Mouse (Mus musculus) left cerebral cortex, adult 8-10 months (tissue): Measurements from ENCODE around the gene Fgf11. TPM values are rescaled to one million over a fixed set of nuclear protein-coding genes. Genes with fewer than 3 reads are reported as not detected.

ENCODE experiments used
- DNase-seq, 2 experiments: peaks; one replicate each; pipeline ENCODE4 v3.0.0; 2022; ENCODE audit warnings: low spot score in 2 of 2
- total RNA-seq, 4 experiments: library from RNA; stranded (reverse); gene quantifications; 2 replicates each; pipeline ENCODE4 v1.2.4; 2022

The Fgf11 gene
- total RNA-seq: 10 to 100 TPM; 18.8 to 22.3 (median 19.7) TPM

- DNase-seq: no peak
Observed at GRCm38 (mm10) chr11:69801379-69801977, at the start of gene Fgf11. Gene Fgf11 (minus strand): TSS chr11:69801857.

DNA sequence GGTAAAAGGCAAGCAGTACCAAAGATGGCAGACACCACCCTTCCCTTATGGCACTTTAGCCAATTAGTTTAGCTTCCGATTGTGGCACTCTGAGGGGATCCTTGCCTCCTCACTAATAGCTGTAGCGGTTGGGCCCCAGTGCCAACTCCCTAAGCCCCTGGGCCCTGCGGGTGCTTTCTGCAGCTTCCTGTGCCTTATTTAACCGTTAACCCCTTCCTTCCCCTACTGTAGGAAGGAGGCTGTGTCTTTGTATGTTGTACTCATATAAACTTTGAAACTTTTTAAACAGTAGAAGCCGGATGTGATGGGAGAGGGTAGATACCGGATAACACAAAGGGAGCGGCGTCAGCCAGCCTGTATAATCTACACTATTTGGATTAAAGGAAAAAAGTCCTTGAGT is 49.1 kb upstream of the Fgf11 start:
- no peak for DNase-seq

DNA sequence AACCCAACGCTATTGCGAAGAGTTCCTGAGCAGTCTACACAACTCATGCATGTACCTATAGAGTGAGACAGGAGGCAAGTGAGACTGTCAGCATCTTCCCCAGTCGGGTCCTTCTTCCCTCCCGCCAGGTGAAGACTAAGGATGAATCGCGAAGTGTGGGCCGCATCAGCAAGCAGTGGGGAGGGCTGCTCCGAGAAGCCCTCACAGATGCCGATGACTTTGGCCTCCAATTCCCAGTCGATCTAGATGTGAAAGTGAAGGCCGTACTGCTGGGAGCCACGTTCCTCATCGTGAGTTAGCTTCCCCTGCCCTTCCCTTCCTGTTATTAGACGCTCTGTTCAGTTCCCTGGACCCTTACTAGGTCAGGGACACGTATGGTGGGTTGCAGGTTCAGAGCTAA is 48.2 kb upstream of the Fgf11 start:
- DNase-seq: no peak

DNA sequence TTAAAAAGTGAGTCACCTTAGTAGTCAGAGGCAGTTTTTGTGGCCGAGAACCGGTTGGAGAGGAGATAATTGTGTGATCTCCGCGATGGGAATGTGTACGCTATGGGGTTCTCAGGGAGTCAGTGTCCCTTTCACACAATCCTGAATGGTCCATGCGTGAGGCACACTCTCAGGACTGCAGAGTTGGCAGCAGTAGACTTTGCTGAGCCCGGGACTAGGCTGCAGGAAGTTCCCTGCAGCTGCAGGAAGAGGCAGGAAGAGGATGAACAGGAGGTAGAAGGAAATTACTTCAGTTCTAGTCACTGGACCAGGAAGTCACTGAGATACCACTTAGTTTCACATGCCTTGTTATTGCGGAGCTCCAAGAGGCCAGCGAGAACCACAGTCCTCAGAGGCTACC is 47.5 kb upstream of the Fgf11 start:
- DNase-seq: no peak

GRCm38 (mm10) chr11:69848021-69848420 is 46.4 kb upstream of the Fgf11 start:
- no peak for DNase-seq

DNA sequence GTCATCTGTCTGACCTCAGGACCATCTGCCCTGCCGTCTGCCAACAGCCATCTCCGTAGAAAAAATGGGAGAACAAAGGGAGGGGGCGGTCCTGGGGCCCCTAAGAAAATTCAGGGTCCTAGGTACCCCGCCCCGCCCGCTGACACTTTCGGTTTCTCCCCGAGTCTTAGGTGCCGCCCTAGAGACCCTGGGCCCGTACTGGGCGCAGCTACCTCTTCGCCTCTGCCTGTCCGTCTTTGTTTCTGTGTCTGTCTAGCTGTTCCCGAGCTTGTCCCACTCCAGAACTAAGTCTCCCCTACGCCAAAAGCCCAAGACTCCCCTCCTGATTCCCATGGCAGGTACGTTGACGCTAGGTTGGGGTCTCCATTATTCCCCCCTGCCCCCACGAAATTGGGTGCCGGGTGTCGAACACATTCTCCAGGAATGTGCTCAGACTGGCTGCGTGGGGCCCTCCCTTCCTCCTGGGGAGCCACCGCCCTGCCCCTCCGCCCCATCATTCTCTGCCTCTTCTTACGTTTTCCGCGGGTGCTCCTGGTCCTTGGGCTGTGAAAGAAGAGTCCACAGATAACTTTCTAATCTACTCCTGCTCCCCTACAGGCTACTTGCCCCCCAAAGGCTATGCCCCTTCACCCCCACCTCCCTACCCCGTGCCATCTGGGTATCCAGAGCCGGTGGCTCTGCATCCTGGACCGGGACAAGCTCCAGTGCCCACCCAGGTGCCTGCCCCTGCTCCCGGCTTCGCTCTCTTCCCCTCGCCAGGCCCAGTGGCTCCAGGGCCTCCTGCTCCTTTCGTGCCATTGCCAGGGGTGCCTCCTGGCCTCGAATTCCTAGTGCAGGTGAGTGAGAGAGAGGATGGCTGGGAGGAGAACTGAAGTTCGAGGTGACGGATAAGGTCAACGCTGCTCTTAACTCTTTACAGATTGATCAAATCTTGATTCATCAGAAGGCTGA is 45.4 kb upstream of the Fgf11 start:
- no peak for DNase-seq

DNA sequence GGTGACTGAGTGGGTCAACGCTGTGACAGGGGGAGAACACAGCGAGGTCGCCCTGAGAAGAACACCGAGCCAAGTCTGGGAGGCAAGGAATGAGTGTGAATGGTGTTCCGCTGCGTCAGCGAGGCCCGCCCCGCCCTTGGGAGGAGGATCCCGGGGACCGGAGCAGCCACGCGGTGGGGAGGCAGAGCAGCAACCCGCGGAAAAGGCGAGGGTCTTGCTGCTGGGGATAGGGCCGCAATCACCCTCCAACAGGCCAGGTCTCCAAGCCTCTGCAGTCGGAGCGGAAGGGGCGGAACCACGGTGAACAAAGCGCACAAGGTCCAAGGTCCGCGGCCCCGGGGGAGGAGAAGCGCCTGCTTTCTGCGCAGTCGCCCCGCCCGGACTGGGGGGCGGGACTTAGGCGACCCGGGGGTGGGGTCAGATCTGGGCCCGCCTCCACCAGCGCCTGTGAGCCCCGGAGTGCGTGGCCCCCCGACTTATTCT is 44.6 kb upstream of the Fgf11 start, which contains the start of gene Plscr3:
Plscr3 (plus strand) TSS at position 179 of the 483 bp plus-strand sequence.
- peak; percentile 75 to 82 for DNase-seq

GRCm38 (mm10) chr11:69838714-69839104 is 37.1 kb upstream of the Fgf11 start:
- DNase-seq: no peak

DNA sequence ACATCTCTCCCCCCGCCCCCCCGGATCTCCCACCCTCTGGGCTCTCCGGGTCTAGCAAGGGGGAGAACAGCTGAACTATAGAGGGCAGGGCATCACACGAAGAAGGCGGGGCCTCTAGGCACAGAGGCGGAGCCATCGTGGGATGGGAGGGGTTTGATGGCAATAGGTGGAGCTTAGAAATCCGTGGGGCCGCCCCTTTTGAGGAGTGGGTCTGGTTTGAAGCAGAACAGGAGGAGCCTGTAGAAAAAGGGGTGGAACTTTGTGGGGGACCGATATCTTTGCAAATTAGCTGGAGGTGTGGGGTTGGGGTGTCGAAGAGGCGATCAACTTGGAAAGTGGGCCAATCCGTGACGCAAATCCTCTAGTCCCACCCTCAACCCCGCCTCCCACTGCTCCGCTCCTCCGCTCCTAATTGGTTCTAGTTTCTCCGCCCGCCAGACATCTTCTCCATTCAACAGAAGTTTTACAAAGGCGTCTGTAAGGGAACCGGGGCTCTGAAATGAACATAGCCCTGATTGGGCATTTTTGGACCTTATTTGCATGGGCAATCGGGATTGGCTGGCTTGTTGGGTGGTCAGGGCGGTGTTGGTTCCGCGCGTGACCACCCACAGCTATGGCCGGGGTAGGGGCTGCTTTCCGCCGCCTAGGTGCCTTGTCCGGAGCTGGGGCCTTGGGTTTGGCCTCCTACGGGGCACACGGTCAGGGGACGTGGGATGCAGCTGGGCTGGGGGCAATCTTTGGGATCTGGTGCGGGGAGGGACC is 36.5 kb upstream of the Fgf11 start, which contains the start of gene Tmem256:
Tmem256 (plus strand) TSS at position 563 of the 762 bp plus-strand sequence.
- DNase-seq: peak; percentile 94 to 98

DNA sequence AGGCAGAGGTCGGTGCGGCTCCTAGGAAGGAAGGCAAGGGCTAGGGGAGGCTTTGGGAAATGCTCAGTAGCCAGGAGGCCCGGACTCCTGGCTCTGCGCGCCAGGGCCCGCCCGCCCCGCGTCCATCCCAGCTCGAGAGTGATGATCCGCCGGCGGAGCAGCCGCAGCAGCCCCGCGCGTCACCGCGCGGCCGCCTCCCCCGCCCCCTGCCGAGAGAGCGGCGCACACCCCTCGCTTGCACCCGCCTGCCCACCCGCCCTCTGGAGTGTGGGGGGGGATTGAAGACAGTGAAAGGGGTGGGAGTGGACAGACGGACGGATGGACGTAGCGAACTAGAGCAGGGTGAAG is 35.9 kb upstream of the Fgf11 start, which contains the start of gene Nlgn2:
Nlgn2 (minus strand) TSS at position 181 of the 348 bp plus-strand sequence.
- peak in 1 of 2 experiments; percentile 37 for DNase-seq

- DNase-seq: peak in 1 of 2 experiments; percentile 46
Observed at GRCm38 (mm10) chr11:69836703-69837576, 35.3 kb upstream of the Fgf11 start.

DNA sequence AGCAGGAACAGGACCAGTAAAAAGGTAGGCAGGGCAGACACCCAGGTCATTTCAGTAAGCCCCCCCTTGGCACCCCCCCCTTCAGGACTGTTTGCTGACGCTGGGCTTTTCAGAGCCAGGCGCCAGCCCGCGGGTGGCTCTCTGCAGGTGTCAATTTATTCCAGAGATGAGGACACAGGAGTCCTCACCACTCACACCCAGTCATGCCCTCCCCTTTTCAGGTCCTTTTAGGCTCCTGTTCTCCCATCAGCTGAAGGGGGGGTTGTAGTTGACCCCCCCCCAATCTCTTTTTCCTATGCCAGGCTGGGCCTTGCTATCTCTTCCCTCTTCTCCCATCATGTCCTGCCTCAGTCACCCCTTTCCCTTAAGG is 34.3 kb upstream of the Fgf11 start:
- no peak for DNase-seq

DNA sequence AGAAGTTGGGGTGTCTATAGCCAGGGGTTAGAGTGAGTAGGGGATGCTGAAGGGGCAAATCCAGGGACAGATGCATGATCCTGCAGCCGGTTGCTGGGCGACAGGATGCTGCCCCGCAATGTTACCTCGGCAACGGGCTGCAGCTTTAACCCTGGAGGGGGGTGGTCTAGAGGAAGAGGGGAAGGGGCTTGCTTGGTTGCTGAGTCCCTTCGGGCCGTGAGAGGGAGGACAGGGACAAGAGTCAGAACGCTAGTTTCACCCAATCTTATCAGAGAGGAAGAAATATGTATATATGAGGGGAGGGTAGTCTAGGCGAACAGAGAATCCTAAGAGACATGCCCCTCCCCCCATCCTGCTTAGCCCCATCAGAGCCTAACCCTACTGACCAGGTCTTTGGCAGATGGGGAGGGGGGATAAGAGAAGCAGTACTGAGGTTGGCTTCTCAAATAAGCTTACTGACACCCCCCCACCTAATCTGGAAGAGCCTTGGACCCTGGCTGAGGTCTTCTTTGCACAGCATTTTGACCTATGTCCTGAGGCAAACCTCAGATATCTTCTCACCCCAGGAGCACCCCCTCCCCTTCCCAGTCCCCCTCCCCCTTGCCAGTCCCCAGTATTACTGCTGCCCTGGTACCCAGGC is 33.8 kb upstream of the Fgf11 start:
- no peak for DNase-seq

- DNase-seq: peak in 1 of 2 experiments; percentile 29
Observed at GRCm38 (mm10) chr11:69834001-69834549, 32.4 kb upstream of the Fgf11 start.

- DNase-seq: no peak
Observed at GRCm38 (mm10) chr11:69833554-69833953, 31.9 kb upstream of the Fgf11 start.

DNA sequence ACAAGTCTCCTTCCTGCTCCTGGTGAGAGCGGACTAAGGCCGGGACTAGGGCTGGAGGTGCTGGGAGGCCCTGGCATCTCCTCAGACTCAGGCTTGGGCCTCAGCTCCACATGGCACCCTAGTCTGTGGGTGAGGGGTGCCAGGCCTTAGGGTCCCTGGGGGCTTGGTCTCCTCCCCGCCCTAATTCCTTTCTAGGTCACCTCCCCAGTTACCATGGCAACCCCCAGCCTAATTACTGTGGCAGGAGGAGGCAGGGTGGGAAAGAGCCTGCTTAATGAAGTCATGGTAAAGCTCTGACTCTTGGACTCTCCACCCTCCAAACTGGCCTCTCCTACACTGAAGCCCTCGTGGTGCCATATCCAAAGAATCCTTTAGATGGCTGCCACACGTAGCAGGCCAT is 27.2 kb upstream of the Fgf11 start:
- no peak for DNase-seq

DNA sequence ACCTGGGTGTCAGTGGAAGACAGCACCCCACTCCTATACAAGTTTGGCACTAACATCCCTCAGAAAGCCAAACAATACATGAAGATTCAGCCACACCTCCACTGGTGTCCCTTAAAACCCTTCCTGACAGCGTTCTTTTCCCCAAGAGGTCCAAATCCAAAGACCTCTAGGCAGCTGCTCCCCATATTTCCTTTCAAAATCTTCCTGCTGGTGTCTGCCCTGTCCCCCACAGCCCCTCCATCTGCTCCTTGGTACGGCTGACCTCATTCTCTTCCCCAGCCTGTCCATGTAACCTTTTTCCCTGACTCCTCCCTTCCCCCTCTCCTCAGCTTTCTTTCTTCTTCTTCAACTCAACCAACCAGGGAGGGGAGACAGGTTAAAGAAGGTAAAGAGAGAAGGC is 21.8 kb upstream of the Fgf11 start:
- no peak for DNase-seq

DNA sequence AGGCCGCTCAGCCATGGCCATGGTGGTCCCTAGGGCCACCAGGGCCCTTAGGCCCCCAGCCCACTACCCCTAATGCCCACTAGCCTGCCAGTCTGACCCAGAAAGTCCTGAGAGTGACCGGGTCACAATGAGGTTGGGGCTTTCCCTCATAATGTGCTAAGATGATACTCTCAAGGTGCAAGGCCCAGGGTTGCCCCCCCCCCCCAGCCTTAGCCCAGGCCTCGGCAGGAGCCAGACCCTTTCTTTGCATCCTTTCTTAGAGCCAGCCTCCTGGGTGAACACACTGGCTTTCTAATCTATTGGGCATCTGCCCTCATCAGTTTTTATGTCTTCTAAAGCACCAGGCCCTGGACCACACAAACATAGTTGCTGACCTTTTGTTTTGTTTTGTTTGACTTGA is 20.4 kb upstream of the Fgf11 start, which contains the start of gene Spem1:
Spem1 (minus strand) TSS at position 101 of the 400 bp plus-strand sequence.
- no peak for DNase-seq

DNA sequence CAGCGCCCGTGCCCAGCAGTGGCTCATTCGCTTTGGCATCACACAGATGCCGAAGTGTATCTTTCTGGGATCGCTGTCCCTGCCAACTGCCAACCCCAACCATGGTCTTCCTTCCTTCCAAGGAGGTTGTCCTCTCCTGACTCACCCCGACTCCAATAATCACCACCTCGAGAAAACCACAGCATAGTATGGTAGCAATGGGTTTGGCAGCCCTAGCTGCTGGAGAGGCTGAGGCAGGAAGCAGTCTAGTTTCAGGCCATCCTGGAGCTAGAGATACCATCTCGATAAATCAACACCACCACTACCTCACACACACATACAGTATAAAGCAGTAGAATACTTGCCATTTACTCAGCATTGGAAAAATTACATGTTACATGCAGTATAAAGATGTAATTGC is 17.2 kb upstream of the Fgf11 start:
- no peak for DNase-seq

GRCm38 (mm10) chr11:69818365-69818764 is 16.7 kb upstream of the Fgf11 start, which contains the start of gene Spem2:
Gene Spem2 (minus strand): TSS chr11:69818465.
- no peak for DNase-seq
